Mouse (Mus musculus) bone marrow macrophage, adult 2 months (primary cell): Measurements from ENCODE around the gene Crip1.

Experiments used
- CTCF ChIP-seq: IDR thresholded peaks from 2 replicates; pipeline ENCODE4 v1.5.1; 2012; ENCODE audit warnings: low read depth, mild to moderate bottlenecking, low read length, moderate library complexity
- POLR2A ChIP-seq: IDR thresholded peaks from 2 replicates; pipeline ENCODE4 v1.6.1; 2012; ENCODE audit warnings: mild to moderate bottlenecking, low read depth, low read length, borderline replicate concordance

GRCm38 (mm10) chr12:113114141-113114540 lies 32.0 kb upstream of the Crip1 start:
- no peak for TF ChIP-seq CTCF
- TF ChIP-seq POLR2A, result no peak
